Mouse (Mus musculus): Measurements from ENCODE around the gene G6pc3.
A peak's percentile ranks its signal among the peaks of the same experiment; 100 is the strongest.
"Not testable (repeated sequence)": the region's sequence is repeated elsewhere in the genome, so short reads cannot be mapped to it uniquely, and the experiment has no call there.

Gene G6pc3

DNA sequence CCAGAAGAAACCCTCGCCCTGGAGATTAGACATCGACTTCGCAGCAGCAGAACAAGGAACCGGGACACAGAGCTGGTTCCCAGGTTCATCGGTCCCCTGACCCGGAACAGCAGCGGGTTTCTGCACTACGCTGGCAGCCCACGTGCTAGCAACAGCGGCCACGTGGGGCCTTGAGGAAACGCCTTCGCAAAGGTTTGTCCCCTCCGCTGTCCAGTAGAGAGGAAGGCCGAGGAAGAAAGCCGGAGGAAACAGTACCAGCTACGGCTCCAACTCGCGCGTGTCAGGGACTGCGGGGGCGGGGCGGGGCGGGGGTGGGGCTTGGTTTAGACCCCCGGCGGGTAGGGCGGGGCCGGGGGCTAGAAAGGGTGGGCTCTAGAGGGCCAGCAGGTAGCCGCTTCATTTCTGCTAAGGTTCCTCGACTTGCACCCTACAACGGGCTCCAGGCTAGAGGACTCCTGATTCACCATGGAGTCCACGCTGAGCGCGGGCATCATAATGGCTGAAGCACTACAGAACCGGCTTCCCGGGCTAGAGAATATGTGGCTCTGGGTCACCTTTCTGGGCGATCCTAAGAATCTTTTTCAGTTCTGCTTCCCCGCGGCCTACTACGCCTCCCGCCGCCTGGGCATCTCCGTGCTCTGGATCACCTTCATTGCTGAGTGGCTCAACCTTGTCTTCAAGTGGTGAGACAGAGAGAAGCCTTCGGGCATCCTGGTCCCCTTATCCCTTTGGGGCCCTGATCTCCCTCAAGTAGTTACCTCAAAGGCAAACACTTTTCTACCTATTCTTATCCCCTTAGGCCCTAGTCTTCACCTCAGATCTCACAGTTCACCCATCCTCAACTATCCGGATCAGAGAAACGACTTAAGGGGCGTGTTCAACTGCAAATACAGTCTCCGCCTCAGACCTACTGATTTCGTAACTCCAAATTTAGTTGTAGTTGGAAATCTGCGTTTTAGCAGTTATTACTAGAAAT is at the start of gene G6pc3:
Gene G6pc3 (plus strand): TSS at position 160 of the 976 bp plus-strand sequence.
- peak; percentile 98 for DNase-seq (ENCODE audit: low read depth, low spot score)

- DNase-seq (ENCODE audit: low read depth, low spot score) = peak; percentile 77
These were observed 48.9 kb upstream of the G6pc3 start for GRCm38 (mm10) chr11:102140508-102140907.

GRCm38 (mm10) chr11:102142355-102142754 is 47.1 kb upstream of the G6pc3 start:
- no peak for DNase-seq (ENCODE audit: low read depth, low spot score)

- DNase-seq (ENCODE audit: low read depth, low spot score) = no peak
These were observed 44.4 kb upstream of the G6pc3 start for GRCm38 (mm10) chr11:102144957-102145470.

DNA sequence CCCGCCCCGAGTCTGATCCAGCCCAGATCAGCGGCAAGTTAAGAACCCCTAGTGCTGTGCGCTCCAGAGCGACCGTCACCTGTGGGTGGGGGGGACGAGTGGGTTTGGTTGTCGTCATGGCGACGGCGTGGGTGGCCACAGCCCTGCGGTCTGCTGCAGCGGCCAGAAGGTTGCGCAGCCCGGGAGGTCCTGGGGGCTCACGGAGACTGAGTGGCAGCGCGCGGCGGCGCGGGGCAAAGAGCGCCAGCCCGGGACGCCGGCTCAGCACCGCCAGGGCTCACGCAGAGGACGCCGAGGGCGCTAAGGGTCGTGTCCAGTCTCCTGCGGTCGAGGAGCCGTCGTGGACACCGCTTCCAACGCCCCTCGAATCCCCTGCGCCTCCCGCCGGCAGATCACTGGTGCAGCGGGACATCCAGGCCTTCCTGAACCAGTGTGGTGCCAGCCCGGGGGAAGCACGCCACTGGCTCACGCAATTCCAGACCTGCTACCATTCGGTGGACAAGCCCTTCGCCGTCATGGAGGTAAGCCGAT is 43.9 kb upstream of the G6pc3 start, which contains the start of gene Nags:
Gene Nags (plus strand): TSS at position 43 of the 531 bp plus-strand sequence.
- peak; percentile 12 for DNase-seq (ENCODE audit: low read depth, low spot score)

GRCm38 (mm10) chr11:102146005-102146404 is 43.4 kb upstream of the G6pc3 start:
- no peak for DNase-seq (ENCODE audit: low read depth, low spot score)

- no peak for DNase-seq (ENCODE audit: low read depth, low spot score)
These were observed 42.9 kb upstream of the G6pc3 start for GRCm38 (mm10) chr11:102146531-102146930.

DNA sequence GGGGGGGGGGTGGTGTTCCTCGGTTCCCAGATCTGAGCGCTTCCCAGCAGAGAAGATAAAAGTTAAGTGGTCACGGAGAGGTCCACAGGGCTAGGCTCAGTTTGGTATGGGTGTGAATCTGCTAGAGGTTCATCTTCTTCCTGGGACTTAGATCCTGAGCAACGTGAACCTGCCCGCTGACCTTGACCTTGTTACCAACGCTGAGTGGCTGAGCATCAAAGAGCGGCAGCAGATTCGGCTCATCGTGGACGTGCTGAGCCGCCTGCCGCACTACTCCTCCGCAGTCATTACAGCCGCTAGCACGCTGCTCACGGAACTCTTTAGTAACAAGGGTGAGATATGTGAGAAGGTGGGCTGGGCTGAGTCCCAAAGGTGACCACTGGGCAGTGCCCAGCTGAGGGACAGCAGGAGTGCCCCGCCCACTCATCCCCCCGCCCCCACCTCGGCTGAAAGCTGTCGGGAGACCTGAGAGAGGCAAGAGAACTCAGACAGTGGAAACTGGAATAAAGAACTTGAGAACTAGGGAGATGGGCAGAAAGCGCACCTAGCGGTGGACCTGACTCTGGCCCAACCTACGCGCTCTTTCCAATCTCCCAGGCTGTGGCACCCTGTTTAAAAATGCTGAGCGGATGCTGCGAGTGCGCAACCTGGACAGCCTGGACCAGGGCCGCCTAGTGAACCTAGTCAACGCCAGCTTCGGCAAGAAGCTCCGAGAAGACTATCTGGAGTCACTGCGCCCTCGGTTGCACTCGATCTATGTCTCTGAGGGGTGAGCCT is 42.0 kb upstream of the G6pc3 start:
- peak; percentile 8 for DNase-seq (ENCODE audit: low read depth, low spot score)

GRCm38 (mm10) chr11:102156039-102156785 is 33.2 kb upstream of the G6pc3 start, which contains the start of gene Tmem101:
Gene Tmem101, minus strand, starts transcription at chr11:102156404.
- peak; percentile 97 for DNase-seq (ENCODE audit: low read depth, low spot score)

DNA sequence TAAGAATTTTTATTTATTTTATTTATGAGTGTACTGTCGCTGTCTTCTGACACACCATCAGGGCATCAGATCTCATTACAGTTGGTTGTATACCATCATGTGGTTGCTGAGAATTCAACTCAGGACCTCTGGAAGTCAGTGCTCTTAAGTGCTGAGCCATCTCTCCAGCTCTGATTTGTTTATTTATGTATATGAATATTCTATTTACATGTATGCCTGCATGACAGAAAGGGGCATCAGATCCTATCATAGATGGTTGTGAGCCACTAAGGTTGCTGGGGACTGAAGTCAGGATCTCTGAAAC is 32.7 kb upstream of the G6pc3 start:
- no peak for DNase-seq (ENCODE audit: low read depth, low spot score)

- DNase-seq (ENCODE audit: low read depth, low spot score) = not testable (repeated sequence)
These were observed 31.4 kb upstream of the G6pc3 start for GRCm38 (mm10) chr11:102158024-102158423.

- peak; percentile 86 for DNase-seq (ENCODE audit: low read depth, low spot score)
These were observed 29.6 kb upstream of the G6pc3 start for GRCm38 (mm10) chr11:102159781-102160180.

DNA sequence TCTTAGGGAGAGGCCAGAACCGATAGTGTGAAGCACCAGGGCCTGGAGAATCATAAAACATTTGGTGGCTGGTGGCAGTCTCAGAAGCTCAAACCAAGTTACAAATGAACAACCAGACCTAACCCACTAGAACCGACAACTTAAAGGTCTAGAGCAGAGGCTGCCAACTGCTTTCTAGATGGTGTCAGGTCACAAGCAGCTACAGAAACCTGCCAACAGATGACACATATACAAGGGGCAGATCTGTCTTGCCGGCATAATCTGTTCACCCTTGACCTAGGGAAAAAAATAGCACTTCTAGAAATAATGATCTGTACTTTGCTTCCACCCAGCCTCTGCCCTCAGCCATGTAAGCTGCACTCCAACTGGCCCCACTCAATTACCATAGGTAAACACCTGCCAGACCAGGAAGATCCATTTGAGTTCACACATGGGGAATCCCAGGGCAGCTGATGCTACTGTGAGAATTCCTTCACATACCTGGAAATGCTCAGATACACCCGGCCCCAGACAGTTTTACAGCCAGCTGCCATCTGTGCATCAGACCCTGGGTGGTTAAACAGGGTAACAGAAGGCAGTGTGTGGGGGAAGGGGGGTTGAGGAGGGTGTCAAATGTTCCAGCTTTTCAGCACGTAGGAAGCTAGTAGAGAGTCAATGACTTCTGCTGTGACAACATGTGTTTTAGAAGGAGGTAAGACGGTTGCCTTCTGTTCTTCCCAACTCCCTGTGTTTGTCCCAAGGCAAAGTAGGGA is 23.3 kb upstream of the G6pc3 start:
- peak; percentile 88 for DNase-seq (ENCODE audit: low read depth, low spot score)

DNA sequence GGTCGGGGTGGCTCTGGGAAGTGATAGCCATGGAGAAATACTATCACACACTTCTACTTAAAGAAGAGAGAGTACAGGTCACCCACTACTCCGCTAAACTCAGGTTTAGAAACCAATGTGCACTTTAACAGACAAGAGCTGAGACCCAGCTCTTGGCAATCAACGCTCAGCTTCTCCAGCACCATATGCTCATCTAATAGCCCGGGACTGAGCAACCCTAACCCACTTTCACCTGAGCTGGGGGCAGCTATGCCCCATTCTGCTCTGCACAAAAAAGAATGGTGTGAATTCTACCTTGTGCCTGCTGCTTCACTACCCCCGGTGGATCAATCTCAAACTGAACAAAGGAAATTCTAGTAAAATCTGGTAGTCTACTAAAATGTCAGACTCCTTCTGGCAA is 21.9 kb upstream of the G6pc3 start:
- DNase-seq (ENCODE audit: low read depth, low spot score) = peak; percentile 59

DNA sequence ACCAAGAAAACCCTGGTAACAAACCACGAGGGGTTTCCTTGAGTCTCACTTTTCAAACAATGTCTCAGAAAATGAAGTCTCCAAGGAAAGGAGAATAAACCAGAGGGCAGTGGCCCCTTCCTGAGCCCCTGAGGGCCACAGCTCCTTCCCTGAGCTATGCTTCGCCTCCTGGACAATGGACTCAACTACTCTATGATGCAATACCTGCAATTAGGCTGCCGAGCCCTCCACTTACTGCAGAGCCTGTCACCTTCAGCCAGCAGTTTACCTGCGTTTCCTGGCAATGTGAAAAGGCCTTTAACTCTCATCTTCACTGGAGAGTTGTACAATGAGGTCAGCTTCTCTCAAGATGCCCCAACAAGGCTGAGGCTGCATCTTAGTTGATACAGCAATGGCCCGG is 20.7 kb upstream of the G6pc3 start:
- no peak for DNase-seq (ENCODE audit: low read depth, low spot score)

DNA sequence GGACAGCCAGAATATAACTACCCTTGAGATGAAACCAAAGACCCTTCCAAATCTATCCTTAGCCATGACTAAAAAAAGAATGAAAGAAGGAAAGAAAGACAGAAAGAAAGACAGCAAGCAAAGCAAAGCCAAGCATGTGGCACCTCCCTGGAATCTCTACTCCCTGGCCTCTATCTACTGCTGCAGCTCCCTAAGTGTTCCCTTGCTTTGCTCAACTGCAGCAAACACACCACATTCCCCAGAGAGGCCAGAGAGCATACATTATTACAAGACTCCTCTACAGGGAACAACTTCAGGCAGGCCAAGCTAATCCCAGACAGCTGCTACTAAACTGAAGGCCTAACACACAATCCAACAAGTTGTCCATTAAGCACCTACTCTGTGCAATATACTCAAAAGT is 9.6 kb upstream of the G6pc3 start:
- no peak for DNase-seq (ENCODE audit: low read depth, low spot score)

- no peak for DNase-seq (ENCODE audit: low read depth, low spot score)
These were observed 5.2 kb upstream of the G6pc3 start for GRCm38 (mm10) chr11:102184253-102184645.

GRCm38 (mm10) chr11:102184646-102185495 is 4.5 kb upstream of the G6pc3 start, which contains the start of gene Lsm12:
Gene Lsm12, minus strand, starts transcription at chr11:102185296.
- DNase-seq (ENCODE audit: low read depth, low spot score) = peak; percentile 97

- no peak for DNase-seq (ENCODE audit: low read depth, low spot score)
These were observed 3.7 kb upstream of the G6pc3 start for GRCm38 (mm10) chr11:102185677-102186076.

All from brain, adult 2 months (tissue).